Mouse (Mus musculus): ENCODE results near the gene Plcb1. TPM values are rescaled to one million over a fixed set of nuclear protein-coding genes. Genes with fewer than 3 reads are reported as not detected.

Plcb1 gene
- total RNA-seq, 2 experiments from 2014 or later = 2.9 to 3.1 TPM

GRCm38 (mm10) chr2:135439546-135440517 is 654.0 kb downstream of the Plcb1 start:
- intact Hi-C loops (cut with DNase I; ENCODE audit: low total_unique reads) = loop anchor here (5.0 kb wide), 1 partner anchor 487 kb away; no protein-coding TSS in a partner anchor
- DNase-seq = peak; percentile 35

GRCm38 (mm10) chr2:135453581-135453980 is 667.7 kb downstream of the Plcb1 start:
- DNase-seq = no peak
- intact Hi-C loops (cut with DNase I; ENCODE audit: low total_unique reads) = no loop called here

GRCm38 (mm10) chr2:135454015-135454414 is 668.1 kb downstream of the Plcb1 start:
- intact Hi-C loops (cut with DNase I; ENCODE audit: low total_unique reads) = no loop called here
- no peak for DNase-seq

GRCm38 (mm10) chr2:135454455-135454854 is 668.6 kb downstream of the Plcb1 start:
- no peak for DNase-seq
- intact Hi-C loops (cut with DNase I; ENCODE audit: low total_unique reads) = no loop called here

GRCm38 (mm10) chr2:135467895-135468294 is 682.0 kb downstream of the Plcb1 start:
- intact Hi-C loops (cut with DNase I; ENCODE audit: low total_unique reads) = no loop called here
- no peak for DNase-seq

GRCm38 (mm10) chr2:135474107-135474506 is 688.2 kb downstream of the Plcb1 start:
- DNase-seq = no peak
- intact Hi-C loops (cut with DNase I; ENCODE audit: low total_unique reads) = no loop called here

- intact Hi-C loops (cut with DNase I; ENCODE audit: low total_unique reads) = no loop called here
- DNase-seq = no peak
Measured at GRCm38 (mm10) chr2:135485248-135485647, 699.4 kb downstream of the Plcb1 start.

- DNase-seq = no peak
- intact Hi-C loops (cut with DNase I; ENCODE audit: low total_unique reads) = no loop called here
Measured at GRCm38 (mm10) chr2:135488277-135488676, 702.4 kb downstream of the Plcb1 start.

- intact Hi-C loops (cut with DNase I; ENCODE audit: low total_unique reads) = no loop called here
- no peak for DNase-seq
Measured at GRCm38 (mm10) chr2:135489127-135489526, 703.3 kb downstream of the Plcb1 start.

GRCm38 (mm10) chr2:135492777-135493176 is 706.9 kb downstream of the Plcb1 start:
- no peak for DNase-seq
- intact Hi-C loops (cut with DNase I; ENCODE audit: low total_unique reads) = no loop called here

GRCm38 (mm10) chr2:135496553-135496952 is 710.7 kb downstream of the Plcb1 start:
- intact Hi-C loops (cut with DNase I; ENCODE audit: low total_unique reads) = no loop called here

GRCm38 (mm10) chr2:135497251-135497650 is 711.4 kb downstream of the Plcb1 start:
- intact Hi-C loops (cut with DNase I; ENCODE audit: low total_unique reads) = no loop called here
- no peak for DNase-seq

More at GRCm38 (mm10) chr2:135496553-135496952, 710.7 kb downstream of the Plcb1 start:
- DNase-seq = no peak

GRCm38 (mm10) chr2:135500872-135501271 is 715.0 kb downstream of the Plcb1 start:
- no peak for DNase-seq
- intact Hi-C loops (cut with DNase I; ENCODE audit: low total_unique reads) = no loop called here

GRCm38 (mm10) chr2:135503328-135503997 is 717.6 kb downstream of the Plcb1 start:
- intact Hi-C loops (cut with DNase I; ENCODE audit: low total_unique reads) = no loop called here
- no peak for DNase-seq

- intact Hi-C loops (cut with DNase I; ENCODE audit: low total_unique reads) = no loop called here
- DNase-seq = no peak
Measured at GRCm38 (mm10) chr2:135503998-135504354, 718.1 kb downstream of the Plcb1 start.

- no peak for DNase-seq
- intact Hi-C loops (cut with DNase I; ENCODE audit: low total_unique reads) = no loop called here
Measured at GRCm38 (mm10) chr2:135507111-135507510, 721.2 kb downstream of the Plcb1 start.

- DNase-seq = no peak
- intact Hi-C loops (cut with DNase I; ENCODE audit: low total_unique reads) = no loop called here
Measured at GRCm38 (mm10) chr2:135518956-135519355, 733.1 kb downstream of the Plcb1 start.
